Mouse (Mus musculus) bone marrow macrophage, adult 2 months (primary cell): ENCODE results near the gene Mb.

Source experiments
- CTCF ChIP-seq: IDR thresholded peaks from 2 replicates; pipeline ENCODE4 v1.5.1; 2012; ENCODE audit warnings: low read depth, mild to moderate bottlenecking, low read length, moderate library complexity
- POLR2A ChIP-seq: IDR thresholded peaks from 2 replicates; pipeline ENCODE4 v1.6.1; 2012; ENCODE audit warnings: mild to moderate bottlenecking, low read depth, low read length, borderline replicate concordance

- TF ChIP-seq CTCF (no peak), POLR2A (no peak)
Observed at GRCm38 (mm10) chr15:77037278-77038161, 12.9 kb downstream of the Mb start.
